Mouse (Mus musculus) midbrain, embryonic 10.5 days (tissue): ENCODE results near the gene Vps29. TPM values are rescaled to one million over a fixed set of nuclear protein-coding genes. Genes with fewer than 3 reads are reported as not detected.
"Not testable (repeated sequence)": the region's sequence is repeated elsewhere in the genome, so short reads cannot be mapped to it uniquely, and the experiment has no call there.

Source experiments
- DNase-seq: peaks from one replicate; pipeline ENCODE4 v3.0.0-alpha.2; 2017; ENCODE audit warnings: low spot score
- H3K27ac ChIP-seq: fragments of 300-500 bp; sonication (generic); replicated peaks from 2 replicates; pipeline ENCODE4 v1.5.1; 2016; ENCODE audit warnings: mild to moderate bottlenecking
- H3K27me3 ChIP-seq: fragments of 300-500 bp; sonication (generic); 2 replicates; pipeline ENCODE4 v1.6.1; 2016; ENCODE audit warnings: low read depth, mild to moderate bottlenecking; ENCODE audit not compliant: poor library complexity, severe bottlenecking
- H3K36me3 ChIP-seq: fragments of 300-500 bp; sonication (generic); 2 replicates; pipeline ENCODE4 v1.6.1; 2016; ENCODE audit warnings: mild to moderate bottlenecking, moderate library complexity
- H3K4me1 ChIP-seq: fragments of 300-500 bp; sonication (generic); 2 replicates; pipeline ENCODE4 v1.6.1; 2016
- H3K4me3 ChIP-seq: fragments of 300-500 bp; sonication (generic); 2 replicates; pipeline ENCODE4 v1.5.1; 2016; ENCODE audit warnings: mild to moderate bottlenecking, moderate library complexity
- H3K9me3 ChIP-seq: fragments of 300-500 bp; sonication (generic); replicated peaks from 2 replicates; pipeline ENCODE4 v1.6.1; 2016; ENCODE audit warnings: mild to moderate bottlenecking
- WGBS: fragments of 180-500 bp; shearing (Covaris S2); methylation state at CpG from one replicate; pipeline ENCODE4 v1.1.7; 2016; 5-methylcytosine and 5-hydroxymethylcytosine counted together
- polyA plus RNA-seq: library from polyadenylated mRNA; unstranded; fragments of >200 nt; fragmentation: Nextera tagmentation; extraction: Ambion mirVana; gene quantifications from 2 replicates; pipeline ENCODE4 v1.2.1, GENCODE M21; 2016

Vps29 gene
- polyA plus RNA-seq, result 218 and 220 TPM in 2 replicates

DNA sequence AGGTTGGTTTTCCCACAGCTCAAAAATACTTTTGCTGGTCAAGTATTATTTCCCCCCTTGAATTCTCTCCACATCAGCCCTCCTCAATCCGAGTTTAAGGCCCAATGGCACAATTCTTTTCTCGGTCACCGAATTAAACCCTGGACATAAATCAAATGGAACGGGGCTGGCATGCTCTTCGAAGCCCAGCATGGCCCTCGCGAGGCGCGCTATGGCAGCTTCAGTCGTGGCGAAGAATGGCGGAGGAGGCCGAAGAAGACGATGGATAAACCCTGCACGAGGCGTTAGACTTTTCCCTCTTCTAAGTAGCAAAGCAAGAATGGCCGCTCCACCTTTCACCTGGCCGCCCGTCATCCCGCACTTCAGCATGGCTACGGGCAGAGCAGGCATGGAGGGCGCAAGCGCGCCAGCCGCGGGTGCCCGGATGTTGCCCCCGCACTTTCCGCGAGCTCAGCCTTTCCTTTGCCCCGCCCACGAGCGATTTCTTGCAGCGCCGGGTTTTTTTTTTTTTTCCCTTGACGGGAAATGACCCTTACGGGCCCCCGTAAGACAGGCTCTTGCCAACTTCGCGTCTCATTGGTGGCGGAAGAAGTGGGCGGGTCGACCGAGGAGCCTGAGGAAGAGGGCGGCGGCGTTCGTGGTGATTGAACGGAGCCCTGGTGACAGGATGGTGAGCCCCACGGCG lies at the start of gene Vps29, which contains the start of gene Rad9b:
TSS of gene Vps29 (plus strand) at position 563 of the 685 bp plus-strand sequence.
TSS of gene Rad9b (minus strand) at position 427 of the 685 bp plus-strand sequence.
- H3K9me3 ChIP-seq, result no peaks in the 10 kb centered on the region
- H3K4me1 ChIP-seq, result peaks cover 21% of the 10 kb centered on the region
- H3K4me3 ChIP-seq, result peak within 1 kb of the TSS; percentile 97
- H3K27me3 ChIP-seq, result no peaks in the 10 kb centered on the region
- DNase-seq, result peak; percentile 99
- 3% methylated on average over 51 of the region's 51 CpGs for WGBS
- peaks cover 15% of the 10 kb centered on the region for H3K36me3 ChIP-seq
- peak within 1 kb of the TSS; percentile 86 for H3K27ac ChIP-seq

GRCm38 (mm10) chr5:122304541-122304940 lies 49.6 kb upstream of the Vps29 start:
- Histone ChIP-seq H3K9me3 (no peaks in the 10 kb centered on the region), H3K27me3 (no peaks in the 10 kb centered on the region), H3K4me3 (no peak overlapping the region), H3K27ac (no peak overlapping the region), H3K36me3 (peaks cover 34% of the 10 kb centered on the region), H3K4me1 (0 out of 2 replicates have a peak, but pooled peaks cover 13% of the 10 kb centered on the region)
- no peak for DNase-seq
- WGBS, result 92% methylated on average over 6 of the region's 6 CpGs

GRCm38 (mm10) chr5:122305472-122305871 lies 48.7 kb upstream of the Vps29 start:
- whole genome bisulfite sequencing, result 92% methylated on average over 7 of the region's 7 CpGs
- 0 out of 2 replicates have a peak, but pooled peaks cover 13% of the 10 kb centered on the region for H3K4me1 ChIP-seq

DNA sequence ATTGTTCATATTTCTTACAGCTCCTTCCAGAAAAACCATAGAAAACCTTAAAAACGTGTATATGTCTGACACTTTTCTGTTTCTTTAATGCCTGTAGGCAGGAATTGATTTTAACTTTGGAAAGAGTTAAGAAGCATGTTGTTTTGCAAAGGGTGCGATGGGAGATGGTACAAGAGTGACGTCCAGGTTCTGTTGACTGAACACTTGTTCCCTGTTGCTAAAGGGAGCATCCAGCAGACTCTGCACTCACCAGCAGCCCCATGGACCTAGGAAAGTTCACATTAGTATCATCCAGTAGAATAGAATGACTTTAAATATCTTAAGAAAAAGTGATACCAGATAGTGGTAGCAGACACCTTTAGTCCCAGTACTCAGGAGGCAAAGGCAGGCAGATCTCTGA lies 47.6 kb upstream of the Vps29 start:
- Histone ChIP-seq H3K9me3 (no peaks in the 10 kb centered on the region), H3K36me3 (peaks cover 35% of the 10 kb centered on the region), H3K27ac (no peak overlapping the region), H3K4me3 (no peak overlapping the region), H3K4me1 (0 out of 2 replicates have a peak, but pooled peaks cover 13% of the 10 kb centered on the region), H3K27me3 (no peaks in the 10 kb centered on the region)
- WGBS, result 89% methylated on average over 3 of the region's 3 CpGs
- no peak for DNase-seq

More at GRCm38 (mm10) chr5:122305472-122305871, 48.7 kb upstream of the Vps29 start:
- H3K27me3 ChIP-seq, result no peaks in the 10 kb centered on the region
- no peak overlapping the region for H3K4me3 ChIP-seq
- peaks cover 28% of the 10 kb centered on the region for H3K36me3 ChIP-seq
- no peaks in the 10 kb centered on the region for H3K9me3 ChIP-seq
- no peak overlapping the region for H3K27ac ChIP-seq
- no peak for DNase-seq

DNA sequence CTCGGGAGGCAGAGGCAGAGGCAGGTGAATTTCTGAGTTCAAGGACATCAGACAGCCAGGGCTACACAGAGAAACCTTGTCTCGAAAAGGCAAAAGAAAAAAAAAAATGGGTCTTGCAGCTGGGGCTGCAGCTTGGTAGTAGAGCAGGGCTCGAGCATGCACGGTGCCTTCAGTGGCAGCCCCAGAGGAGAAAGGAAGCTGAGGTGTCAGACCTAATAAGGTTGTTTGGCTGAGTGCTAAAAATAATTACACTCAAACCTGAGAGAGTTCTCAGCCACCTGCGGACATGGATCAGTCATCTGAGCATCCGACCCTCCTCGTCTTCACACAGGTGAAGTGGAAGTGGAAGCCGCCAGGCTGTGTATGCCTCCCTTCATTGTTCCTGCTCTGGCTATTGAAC lies 43.5 kb upstream of the Vps29 start:
- DNase-seq, result no peak
- H3K9me3 ChIP-seq, result no peaks in the 10 kb centered on the region
- no peaks in the 10 kb centered on the region for H3K27me3 ChIP-seq
- no peak overlapping the region for H3K4me3 ChIP-seq
- WGBS, result 90% methylated on average over 8 of the region's 8 CpGs
- H3K27ac ChIP-seq, result no peak overlapping the region
- peaks cover 73% of the 10 kb centered on the region for H3K36me3 ChIP-seq
- peaks cover 3% of the 10 kb centered on the region; the same call in 1 of the 2 replicates for H3K4me1 ChIP-seq

- no peak overlapping the region for H3K27ac ChIP-seq
- no peak overlapping the region for H3K4me3 ChIP-seq
- no peaks in the 10 kb centered on the region for H3K27me3 ChIP-seq
- H3K9me3 ChIP-seq, result no peaks in the 10 kb centered on the region
- peaks cover 79% of the 10 kb centered on the region for H3K36me3 ChIP-seq
- no peak for DNase-seq
- 71% methylated on average over 7 of the region's 7 CpGs for WGBS
- H3K4me1 ChIP-seq, result peaks cover 3% of the 10 kb centered on the region; the same call in 1 of the 2 replicates
These were observed 42.5 kb upstream of the Vps29 start for GRCm38 (mm10) chr5:122311692-122312091.

- WGBS, result 88% methylated on average over 4 of the region's 4 CpGs
- Histone ChIP-seq H3K27me3 (no peaks in the 10 kb centered on the region), H3K27ac (no peak overlapping the region), H3K36me3 (peaks cover 86% of the 10 kb centered on the region), H3K4me1 (peaks cover 3% of the 10 kb centered on the region; the same call in 1 of the 2 replicates), H3K9me3 (no peaks in the 10 kb centered on the region), H3K4me3 (no peak overlapping the region)
- no peak for DNase-seq
These were observed 41.8 kb upstream of the Vps29 start for GRCm38 (mm10) chr5:122312346-122312745.

DNA sequence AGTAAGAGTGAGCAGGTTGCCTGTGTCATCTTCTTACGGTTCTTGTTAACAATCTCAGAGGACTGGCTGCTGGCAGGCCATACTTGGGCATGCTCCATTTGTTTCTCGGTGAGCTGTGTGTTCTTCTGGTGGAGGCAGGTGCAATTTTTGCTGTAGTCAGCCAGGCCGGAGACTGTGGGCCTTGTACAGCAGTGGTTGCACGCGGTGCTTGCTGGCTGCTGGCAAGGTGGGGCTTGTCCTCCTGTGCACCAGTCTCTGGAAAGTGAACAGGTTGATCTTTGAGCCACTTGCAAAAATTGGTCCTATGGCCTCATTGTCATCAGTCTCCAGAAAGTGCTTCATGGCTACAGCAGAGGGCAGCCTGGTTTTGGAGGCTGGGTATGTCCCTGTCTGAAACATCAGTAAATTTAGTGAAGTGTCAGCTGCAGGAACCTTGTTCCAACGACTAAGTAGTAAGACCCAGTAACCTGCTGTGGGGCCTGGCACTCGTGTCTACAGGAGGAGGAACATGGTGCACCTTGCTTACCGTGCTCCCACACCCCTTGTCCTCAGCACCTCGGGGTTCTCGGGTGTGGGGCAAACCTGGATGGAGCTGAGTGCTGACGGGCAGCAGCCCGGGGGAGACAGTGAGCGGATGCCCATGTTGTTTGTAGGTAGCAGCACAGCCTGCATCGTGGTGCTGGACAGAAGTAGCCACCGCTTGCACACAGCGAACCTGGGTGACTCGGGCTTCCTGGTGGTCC lies 41.1 kb upstream of the Vps29 start:
- WGBS, result 92% methylated on average over 17 of the region's 17 CpGs
- no peak for DNase-seq
- H3K9me3 ChIP-seq, result no peaks in the 10 kb centered on the region
- H3K36me3 ChIP-seq, result peaks cover 85% of the 10 kb centered on the region
- no peaks in the 10 kb centered on the region for H3K27me3 ChIP-seq
- H3K27ac ChIP-seq, result no peak overlapping the region
- H3K4me3 ChIP-seq, result no peak overlapping the region
- peaks cover 3% of the 10 kb centered on the region; the same call in 1 of the 2 replicates for H3K4me1 ChIP-seq

DNA sequence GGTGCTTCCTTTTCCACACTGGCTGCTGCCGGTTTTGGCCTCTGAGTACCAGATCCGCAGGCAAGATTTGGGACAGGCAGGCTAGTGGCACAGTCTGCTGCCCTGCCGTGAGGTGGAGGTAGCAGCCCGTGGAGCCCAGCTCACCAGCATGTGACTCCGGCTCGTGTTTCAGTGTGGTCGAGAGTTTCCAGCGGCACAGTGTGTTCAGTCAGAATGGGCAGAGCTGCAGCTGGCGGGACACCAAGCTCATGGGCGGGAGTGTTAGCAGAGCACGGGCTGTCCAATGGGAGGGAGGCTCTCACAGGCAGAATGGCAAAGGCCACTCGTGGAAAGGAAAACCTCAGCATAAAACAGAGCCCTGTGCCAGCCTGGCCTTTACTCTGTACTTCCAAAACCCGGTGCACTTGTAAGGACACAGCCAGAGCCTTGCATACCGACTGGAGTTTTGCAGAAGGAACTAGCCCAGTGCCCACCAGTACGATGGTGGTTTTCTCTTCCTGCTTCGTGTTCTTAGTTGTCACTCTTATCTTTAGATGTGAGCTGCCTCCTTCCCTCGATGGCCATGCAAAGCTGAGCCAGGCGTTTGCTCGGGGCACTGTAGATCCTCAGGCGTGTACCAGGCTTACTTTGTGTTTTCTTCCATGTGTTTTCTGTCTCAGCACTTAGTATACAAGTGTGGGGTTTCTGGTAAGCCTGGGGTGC lies 39.1 kb upstream of the Vps29 start:
- no peak for DNase-seq
- Histone ChIP-seq H3K4me1 (peaks cover 3% of the 10 kb centered on the region; the same call in 1 of the 2 replicates), H3K36me3 (peaks cover 89% of the 10 kb centered on the region), H3K27ac (0 out of 2 replicates have a peak overlapping the region, but pooled peaks have one; percentile 23), H3K9me3 (no peaks in the 10 kb centered on the region), H3K4me3 (no peak overlapping the region), H3K27me3 (no peaks in the 10 kb centered on the region)
- WGBS, result 80% methylated on average over 20 of the region's 20 CpGs

GRCm38 (mm10) chr5:122317329-122318045 lies 36.7 kb upstream of the Vps29 start:
- DNase-seq, result no peak
- WGBS, result 78% methylated on average over 11 of the region's 11 CpGs
- Histone ChIP-seq H3K9me3 (no peaks in the 10 kb centered on the region), H3K4me3 (no peak overlapping the region), H3K27ac (no peak overlapping the region), H3K36me3 (peaks cover 91% of the 10 kb centered on the region), H3K27me3 (no peaks in the 10 kb centered on the region), H3K4me1 (no peaks in the 10 kb centered on the region)

DNA sequence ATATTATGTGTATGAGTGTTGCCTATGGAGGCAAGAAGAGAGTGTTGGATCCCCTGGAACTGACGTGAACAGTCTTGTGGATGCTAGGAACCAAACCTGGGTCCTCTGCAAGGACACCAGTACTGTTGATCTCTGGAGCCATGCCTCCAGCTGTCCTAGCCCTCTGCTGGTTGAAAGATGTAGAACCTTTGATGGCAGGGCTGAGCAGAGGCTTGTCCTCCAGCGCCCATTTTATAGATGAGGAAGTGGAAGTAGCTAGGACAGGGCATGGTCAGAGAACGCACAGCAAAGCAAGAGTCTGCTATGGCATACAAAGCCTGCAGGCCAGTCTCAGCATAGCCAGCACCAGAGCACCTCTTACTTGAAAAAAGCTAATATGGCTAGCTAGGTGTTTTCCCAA lies 36.1 kb upstream of the Vps29 start:
- H3K4me1 ChIP-seq, result no peaks in the 10 kb centered on the region
- peaks cover 85% of the 10 kb centered on the region for H3K36me3 ChIP-seq
- DNase-seq, result no peak
- no peak overlapping the region for H3K27ac ChIP-seq
- 75% methylated on average over 3 of the region's 3 CpGs for WGBS
- no peaks in the 10 kb centered on the region for H3K27me3 ChIP-seq
- no peak overlapping the region for H3K4me3 ChIP-seq
- no peaks in the 10 kb centered on the region for H3K9me3 ChIP-seq

DNA sequence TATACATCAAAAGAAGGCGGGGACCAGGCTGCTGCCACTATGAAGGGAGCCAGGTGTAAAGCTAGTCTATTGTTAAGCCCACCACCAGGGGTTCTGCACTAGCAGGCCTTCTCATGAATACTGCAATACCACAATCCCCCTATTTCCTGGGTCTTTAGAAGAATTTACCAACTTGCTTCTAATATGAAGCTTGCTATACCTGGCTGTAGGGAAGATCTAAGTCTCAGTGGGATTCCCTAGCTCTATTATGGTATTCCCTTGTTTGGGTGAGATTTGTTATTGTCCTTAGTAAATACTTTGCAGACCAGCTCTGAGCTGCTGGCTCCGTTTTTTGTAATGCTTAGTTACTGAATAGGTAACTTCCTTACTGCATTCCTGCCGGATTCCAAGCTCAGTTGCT lies 35.2 kb upstream of the Vps29 start:
- DNase-seq, H3K27me3 ChIP-seq, H3K27ac ChIP-seq, H3K9me3 ChIP-seq, H3K4me1 ChIP-seq, H3K4me3 ChIP-seq: not testable (repeated sequence)
- H3K36me3 ChIP-seq, result peaks cover 76% of the 10 kb centered on the region
- WGBS, result 73% methylated on average over 3 of the region's 3 CpGs
